ENCODE assay signal across 8 mouse cellular contexts in genomic region chr10:110760552-110760951, GRCm38 (mm10). TPM values are rescaled to one million over a fixed set of nuclear protein-coding genes. Genes with fewer than 3 reads are reported as not detected.
DNase-seq lines count a peak whose midpoint lies in the region; ATAC-seq and TF ChIP-seq lines count a peak whose summit lies in the region.
"Not testable (repeated sequence)": the region's sequence is repeated elsewhere in the genome, so short reads cannot be mapped to it uniquely, and the experiment has no call there.

No protein-coding gene starts in this region.

- not testable (repeated sequence) for H3K27me3 ChIP-seq in embryonic facial prominence, embryonic 14.5 days (replicated peaks; ENCODE audit: control insufficient read depth, insufficient read depth, low read length)

- H3K9ac ChIP-seq in embryonic facial prominence, embryonic 14.5 days (ENCODE audit: low read depth, low read length), result not testable (repeated sequence)

- not testable (repeated sequence) for H3K9me3 ChIP-seq in embryonic facial prominence, embryonic 14.5 days (ENCODE audit: control insufficient read depth, low read length)

- WGBS in embryonic facial prominence, embryonic 14.5 days, result 58% methylated on average over 6 of the region's 12 CpGs

- H3K4me2 ChIP-seq in embryonic facial prominence, embryonic 14.5 days (ENCODE audit: low read depth, low read length), result not testable (repeated sequence)

- DNase-seq in CD4-positive, CD25-positive, alpha-beta regulatory T cell, adult 2 months (ENCODE audit: low read depth, low spot score), result peak; percentile 75
- peak; percentile 18 to 66 for DNase-seq in adrenal gland, adult (ENCODE audit: inconsistent age in 2 of 2, low spot score in 1 of 2)
- DNase-seq in embryonic facial prominence, embryonic 14.5 days (ENCODE audit: low spot score), result peak; percentile 73
- peak; percentile 43 to 56 for DNase-seq in heart, adult 18-20 months
- not testable (repeated sequence) for DNase-seq in layer of hippocampus, adult 2 months (ENCODE audit: low spot score in 2 of 2)
- DNase-seq in retina, postnatal 1 day, result peak; percentile 76

- H3K4me1 ChIP-seq in embryonic facial prominence, embryonic 14.5 days (ENCODE audit: control insufficient read depth, insufficient read depth, low read length), result not testable (repeated sequence)

- H3K27ac ChIP-seq in embryonic facial prominence, embryonic 14.5 days (replicated peaks; ENCODE audit: low read depth, low read length); layer of hippocampus, adult 2 months: not testable (repeated sequence)

- H3K36me3 ChIP-seq in embryonic facial prominence, embryonic 14.5 days (ENCODE audit: control insufficient read depth, insufficient read depth, low read length), result peaks cover 79% of the 10 kb centered on the region

- H3K4me3 ChIP-seq in embryonic facial prominence, embryonic 14.5 days (ENCODE audit: low read depth, low read length); layer of hippocampus, adult 2 months: not testable (repeated sequence)

- ATAC-seq in embryonic facial prominence, embryonic 14.5 days (ENCODE audit: low read depth), result 0 out of 2 replicates have a peak, but pooled peaks have one; percentile 70
- ATAC-seq in inflammation-experienced regulatory T-cells, adult 6 months, result peak; percentile 81
- ATAC-seq in megakaryocyte, adult 5-6 weeks (ENCODE audit: poor library complexity, severe bottlenecking), result peak; percentile 72

- TF ChIP-seq CTCF in layer of hippocampus, adult 2 months (conservative IDR thresholded peaks at IDR 0.05), result peak; percentile 75

RNA-seq across cellular contexts. Expression of gene E2f7, which starts 15.3 kb away (rescaled TPM):
- polyA plus RNA-seq in embryonic facial prominence, embryonic 14.5 days (2014; fragmentation: Nextera tagmentation; extraction: Ambion mirVana), result 21.5 and 23.8 TPM in 2 replicates
- 1 to 10 TPM in 1 of 2 experiments, under 1 TPM in 1; 0.87 to 1.6 TPM for total RNA-seq in heart, adult 18-20 months (2021)
- polyA plus RNA-seq in inflammation-experienced regulatory T-cells, adult 6 months (2017; shearing (Covaris generic)), result 1 to 10 TPM in 2 of 3 experiments, under 1 TPM in 1; 0.99 to 8.7 (median 1.3) TPM
- under 1 TPM; 0.33 to 0.86 TPM for total RNA-seq in layer of hippocampus, adult 2 months (2021)
- 13.3 and 16.5 TPM in 2 replicates for total RNA-seq in megakaryocyte, adult 5-6 weeks (2015)
- total RNA-seq in megakaryocyte, adult 5-6 weeks (2017), result 10.6 and 13.0 TPM in 2 replicates

Comparison
In these comparisons a context has a peak if more than half of its experiments do, and no peak if none do; other contexts are left out.
1. RNA of gene E2f7, which starts 15.3 kb away (total RNA-seq): 10.6 to 16.5 TPM in megakaryocyte, adult 5-6 weeks; 0.87 to 1.6 TPM in heart, adult 18-20 months and 0.33 to 0.86 TPM in layer of hippocampus, adult 2 months; every median in the first group is over 4 times any median in the second.
2. Peak in every context shown above with its lines, with median percentiles within 50 percentile points of each other: ATAC-seq.